Mouse (Mus musculus) limb, embryonic 13.5 days (tissue): ENCODE results near the gene Cldn14. TPM values are rescaled to one million over a fixed set of nuclear protein-coding genes. Genes with fewer than 3 reads are reported as not detected.

Experiments used
- ATAC-seq: fragments of 200-750 bp; cut with Nextera tagmentation; 2 replicates; pipeline ENCODE4 v1.8.0; 2017; ENCODE audit warnings: low read depth, moderate number of reproducible peaks, moderate TSS enrichment; ENCODE audit not compliant: low FRiP score
- H3K27ac ChIP-seq: fragments of 300-500 bp; sonication (generic); 2 replicates; pipeline ENCODE4 v1.5.1; 2015; ENCODE audit warnings: inconsistent platforms, mild to moderate bottlenecking, moderate library complexity
- H3K27me3 ChIP-seq: fragments of 300-500 bp; sonication (generic); 2 replicates; pipeline ENCODE4 v1.6.1; 2015; ENCODE audit warnings: mild to moderate bottlenecking, inconsistent platforms
- H3K36me3 ChIP-seq: fragments of 300-500 bp; sonication (generic); 2 replicates; pipeline ENCODE4 v1.6.1; 2015; ENCODE audit warnings: inconsistent platforms, mild to moderate bottlenecking, moderate library complexity
- H3K4me1 ChIP-seq: fragments of 300-500 bp; sonication (generic); 2 replicates; pipeline ENCODE4 v1.6.1; 2015; ENCODE audit warnings: inconsistent platforms
- H3K4me2 ChIP-seq: fragments of 300-500 bp; sonication (generic); replicated peaks from 2 replicates; pipeline ENCODE4 v1.6.1; 2015; ENCODE audit warnings: inconsistent platforms, mild to moderate bottlenecking, moderate library complexity
- H3K4me3 ChIP-seq: fragments of 300-500 bp; sonication (generic); 2 replicates; pipeline ENCODE4 v1.5.1; 2015; ENCODE audit warnings: moderate library complexity, mild to moderate bottlenecking, inconsistent platforms
- H3K9ac ChIP-seq: fragments of 300-500 bp; sonication (generic); 2 replicates; pipeline ENCODE4 v1.6.1; 2015; ENCODE audit warnings: mild to moderate bottlenecking, inconsistent platforms
- H3K9me3 ChIP-seq: fragments of 300-500 bp; sonication (generic); 2 replicates; pipeline ENCODE4 v1.6.1; 2016; ENCODE audit warnings: inconsistent platforms
- WGBS: fragments of 180-500 bp; shearing (Covaris S2); methylation state at CpG from one replicate; pipeline ENCODE4 v1.1.7; 2015; 5-methylcytosine and 5-hydroxymethylcytosine counted together
- polyA plus RNA-seq: library from polyadenylated mRNA; unstranded; fragments of >200 nt; fragmentation: Nextera tagmentation; extraction: Ambion mirVana; gene quantifications from 2 replicates; pipeline ENCODE4 v1.2.1, GENCODE M21; 2015

Gene Cldn14
- 0.24 TPM in 1 of 2 replicates, not detected in the other for polyA plus RNA-seq

DNA sequence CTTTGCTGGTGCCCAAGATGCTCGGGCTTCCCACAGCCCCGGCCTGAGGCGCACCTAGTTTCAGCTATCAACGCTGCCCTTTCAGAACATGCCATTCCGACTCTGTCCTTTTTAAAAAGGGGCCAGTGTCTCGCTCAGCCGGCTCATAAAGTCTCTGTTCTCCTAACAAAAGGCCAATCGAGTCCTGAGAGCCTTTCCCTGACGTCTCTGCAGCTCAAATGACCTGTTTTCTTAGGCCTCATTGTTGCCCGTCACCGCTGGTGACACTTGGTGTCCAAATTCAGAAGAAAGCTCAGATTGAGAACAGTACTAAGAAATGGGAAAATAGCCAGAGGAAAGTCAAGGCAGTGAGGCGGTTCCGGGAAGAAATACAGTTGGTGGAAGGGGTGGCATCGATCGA lies at the start of gene Cldn14:
Gene Cldn14, minus strand, starts transcription at position 101 of the 400 bp plus-strand sequence.
- no peaks in the 10 kb centered on the region for H3K36me3 ChIP-seq
- ATAC-seq = no peak
- H3K9me3 ChIP-seq = no peaks in the 10 kb centered on the region
- H3K4me1 ChIP-seq = peaks cover 17% of the 10 kb centered on the region
- 75% methylated on average over 15 of the region's 15 CpGs for WGBS
- no peak within 1 kb of the TSS for H3K4me3 ChIP-seq
- peaks cover 4% of the 10 kb centered on the region; the same call in 1 of the 2 replicates for H3K27me3 ChIP-seq
- no peak within 1 kb of the TSS for H3K4me2 ChIP-seq
- no peak within 1 kb of the TSS for H3K9ac ChIP-seq
- H3K27ac ChIP-seq = no peak within 1 kb of the TSS

DNA sequence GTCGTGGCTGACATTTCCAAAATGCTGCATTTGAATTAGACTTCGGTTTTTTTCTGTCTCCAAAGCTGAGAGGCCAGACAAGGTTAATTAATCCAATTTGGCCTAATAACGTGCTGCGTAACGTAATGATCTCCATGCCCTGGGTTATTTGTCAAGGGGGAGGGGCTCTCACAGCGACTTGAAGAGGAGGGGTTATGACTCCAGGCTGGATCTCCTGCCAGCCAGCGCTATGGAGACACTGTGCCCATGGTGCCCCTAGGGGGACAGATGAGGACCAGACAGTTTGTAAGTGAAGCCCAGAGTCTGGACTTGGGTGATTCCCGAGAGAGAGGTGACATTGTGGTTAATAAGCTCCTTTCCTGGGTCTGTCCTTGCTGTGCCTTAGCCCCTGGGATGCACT lies 46.9 kb upstream of the Cldn14 start:
- H3K9me3 ChIP-seq = no peaks in the 10 kb centered on the region
- no peak overlapping the region for H3K9ac ChIP-seq
- WGBS = 25% methylated on average over 8 of the region's 8 CpGs
- no peak overlapping the region for H3K4me3 ChIP-seq
- H3K4me1 ChIP-seq = peaks cover 17% of the 10 kb centered on the region
- no peak overlapping the region for H3K4me2 ChIP-seq
- no peak overlapping the region for H3K27ac ChIP-seq
- peaks cover 44% of the 10 kb centered on the region for H3K27me3 ChIP-seq
- ATAC-seq = no peak
- H3K36me3 ChIP-seq = no peaks in the 10 kb centered on the region

DNA sequence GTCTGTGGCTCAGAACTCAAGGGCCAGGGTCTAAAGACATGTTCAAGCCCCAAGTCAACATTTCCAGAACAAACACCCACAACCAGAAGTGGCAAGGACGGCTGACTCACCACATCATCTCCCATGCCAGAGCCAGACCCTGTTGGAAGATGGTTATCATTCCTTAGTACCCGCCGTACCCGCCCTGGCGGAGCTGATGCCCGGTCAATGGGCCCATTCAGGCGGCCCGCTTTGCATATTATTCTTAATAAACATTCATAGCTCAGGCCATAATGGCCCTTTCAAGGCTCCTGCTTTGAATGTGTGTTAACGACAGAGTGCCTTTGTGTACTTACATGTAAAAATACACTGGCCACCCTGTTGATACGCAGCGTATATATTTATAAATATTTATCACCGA lies 46.5 kb upstream of the Cldn14 start:
- WGBS = 79% methylated on average over 12 of the region's 12 CpGs
- H3K27ac ChIP-seq = no peak overlapping the region

DNA sequence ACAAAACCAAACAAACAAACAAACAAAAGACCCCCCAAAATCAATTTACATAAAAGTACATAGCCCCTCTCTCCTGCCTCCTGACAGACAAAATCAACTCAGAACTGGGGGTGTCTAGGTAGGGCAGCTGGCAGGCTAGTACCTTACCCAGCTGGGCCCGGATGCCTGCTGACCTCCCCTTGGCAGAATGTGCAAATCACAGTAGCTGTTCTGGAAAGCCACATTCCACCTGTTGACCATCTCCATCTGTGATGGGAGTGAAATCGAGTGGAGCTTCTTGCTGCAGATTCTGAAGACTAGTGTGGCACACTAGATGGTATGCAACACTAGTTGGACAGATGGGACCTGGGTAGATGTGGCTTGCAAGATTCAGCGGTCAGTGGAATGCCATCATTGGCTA lies 41.7 kb upstream of the Cldn14 start:
- Histone ChIP-seq H3K4me3 (no peak overlapping the region), H3K4me1 (no peaks in the 10 kb centered on the region), H3K27me3 (peaks cover 34% of the 10 kb centered on the region), H3K36me3 (no peaks in the 10 kb centered on the region), H3K27ac (no peak overlapping the region), H3K4me2 (no peak overlapping the region), H3K9ac (no peak overlapping the region), H3K9me3 (no peaks in the 10 kb centered on the region)
- 91% methylated on average over 3 of the region's 3 CpGs for WGBS
- no peak for ATAC-seq

More for the DNA sequence above, 46.5 kb upstream of the Cldn14 start:
- Histone ChIP-seq H3K4me3 (no peak overlapping the region), H3K9ac (no peak overlapping the region), H3K36me3 (no peaks in the 10 kb centered on the region), H3K4me2 (no peak overlapping the region), H3K27me3 (peaks cover 47% of the 10 kb centered on the region), H3K4me1 (peaks cover 16% of the 10 kb centered on the region), H3K9me3 (no peaks in the 10 kb centered on the region)
- no peak for ATAC-seq

DNA sequence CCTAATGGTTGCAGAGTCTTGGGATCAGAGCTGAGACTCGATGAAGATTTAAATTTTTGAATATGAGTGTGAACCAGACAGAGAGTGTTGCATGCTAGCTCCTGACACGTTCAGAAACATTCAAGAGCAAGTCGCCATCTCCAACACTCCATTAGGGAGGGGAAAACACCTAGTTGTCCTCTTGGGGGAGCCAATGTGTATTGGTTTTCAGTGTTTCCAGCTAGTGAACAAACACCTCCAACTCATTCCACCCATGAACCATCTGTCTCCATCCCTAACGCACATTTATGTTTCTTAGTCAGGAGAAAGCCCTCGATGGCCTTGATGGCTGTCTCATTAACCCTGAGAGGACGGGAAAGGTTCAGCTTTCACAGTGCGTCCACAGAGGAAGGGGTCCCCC lies 36.4 kb upstream of the Cldn14 start:
- Histone ChIP-seq H3K9ac (no peak overlapping the region), H3K4me3 (no peak overlapping the region), H3K4me1 (peaks cover 21% of the 10 kb centered on the region), H3K27ac (no peak overlapping the region), H3K36me3 (no peaks in the 10 kb centered on the region), H3K27me3 (peaks cover 41% of the 10 kb centered on the region), H3K9me3 (no peaks in the 10 kb centered on the region), H3K4me2 (no peak overlapping the region)
- 23% methylated on average over 7 of the region's 7 CpGs for WGBS
- ATAC-seq = no peak

DNA sequence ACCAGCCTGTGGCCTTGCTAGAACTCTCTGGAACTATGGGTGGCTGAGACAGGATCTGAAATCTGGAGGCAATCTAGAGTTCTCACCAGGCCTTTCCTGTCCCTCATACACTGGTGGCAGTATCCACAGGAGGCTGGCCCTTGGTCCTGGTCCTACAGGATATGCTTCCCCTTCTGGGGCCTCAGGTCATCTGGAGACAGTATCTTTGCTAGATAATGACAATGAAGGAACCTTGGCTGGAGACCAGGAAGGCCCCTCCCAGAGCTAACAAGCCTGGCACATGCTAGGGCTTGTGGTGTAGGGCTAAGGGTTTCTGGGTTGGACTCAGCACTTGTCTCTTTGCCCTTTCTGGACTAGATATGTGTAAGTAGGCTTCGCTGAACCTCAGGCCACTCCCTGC lies 35.2 kb upstream of the Cldn14 start:
- peaks cover 53% of the 10 kb centered on the region for H3K27me3 ChIP-seq
- 88% methylated on average over 1 of the region's 1 CpGs for WGBS
- no peak for ATAC-seq

DNA sequence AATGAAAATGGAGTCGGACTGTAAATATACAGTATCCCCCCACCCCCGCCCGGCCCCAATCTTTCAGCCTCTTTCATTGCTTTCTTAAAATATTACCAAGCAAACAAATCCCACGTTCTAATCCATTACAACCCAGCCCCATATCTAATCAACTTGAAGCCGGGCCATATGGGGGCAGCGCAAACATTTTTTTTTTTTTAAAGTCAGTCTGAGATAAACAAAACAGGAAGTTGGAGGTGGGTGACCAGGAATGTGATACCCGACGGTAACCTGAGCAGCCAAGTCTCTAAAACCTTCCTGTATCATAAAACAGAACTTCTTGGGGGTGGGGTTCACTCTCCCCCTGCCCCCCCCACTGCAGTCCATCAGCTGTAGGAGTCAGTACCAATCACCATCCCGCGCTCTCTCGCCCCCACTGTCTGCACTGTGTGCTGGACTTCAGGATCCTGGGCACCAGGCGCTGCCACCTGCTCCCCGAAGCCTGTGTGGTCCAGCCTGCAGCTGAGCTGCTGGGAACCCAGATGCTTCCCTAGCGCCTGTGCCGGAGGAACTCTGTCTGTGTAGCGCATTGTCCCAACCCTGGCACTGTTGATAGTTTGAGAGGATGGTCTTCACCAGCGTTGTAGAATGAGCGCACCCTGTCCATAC lies 32.6 kb upstream of the Cldn14 start:
- Histone ChIP-seq H3K9ac (no peak overlapping the region), H3K4me2 (peak overlapping the region; percentile 31), H3K4me3 (no peak overlapping the region), H3K36me3 (no peaks in the 10 kb centered on the region), H3K4me1 (peaks cover 21% of the 10 kb centered on the region), H3K9me3 (no peaks in the 10 kb centered on the region), H3K27me3 (peaks cover 62% of the 10 kb centered on the region), H3K27ac (no peak overlapping the region)
- WGBS = 40% methylated on average over 18 of the region's 18 CpGs
- peak; percentile 65 for ATAC-seq

More for the DNA sequence above, 35.2 kb upstream of the Cldn14 start:
- Histone ChIP-seq H3K9me3 (no peaks in the 10 kb centered on the region), H3K4me1 (peaks cover 21% of the 10 kb centered on the region), H3K4me3 (no peak overlapping the region), H3K9ac (no peak overlapping the region), H3K36me3 (no peaks in the 10 kb centered on the region), H3K4me2 (no peak overlapping the region), H3K27ac (no peak overlapping the region)

DNA sequence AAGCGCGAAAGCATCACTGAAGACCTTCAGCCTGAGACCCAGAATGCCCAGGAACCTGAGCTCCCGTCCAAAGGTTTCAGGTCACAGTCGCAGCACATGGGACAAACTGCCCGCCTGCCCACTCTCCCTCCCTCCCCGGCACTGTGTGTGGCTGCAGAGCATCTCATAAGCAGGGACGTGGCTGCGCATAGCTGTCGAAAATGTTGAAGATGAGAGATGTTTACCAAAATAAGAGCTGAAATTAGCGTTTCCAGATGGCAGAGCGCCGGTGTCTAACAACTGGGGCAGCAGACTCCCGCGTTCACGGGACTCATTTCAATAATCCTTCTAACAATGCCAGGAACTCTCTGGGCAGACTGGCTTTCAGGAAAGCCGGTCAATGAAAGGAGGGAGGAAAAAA lies 31.8 kb upstream of the Cldn14 start:
- no peak overlapping the region for H3K4me3 ChIP-seq
- no peak overlapping the region for H3K27ac ChIP-seq
- H3K36me3 ChIP-seq = no peaks in the 10 kb centered on the region
- ATAC-seq = no peak
- 28% methylated on average over 16 of the region's 16 CpGs for WGBS
- no peaks in the 10 kb centered on the region for H3K9me3 ChIP-seq
- peaks cover 61% of the 10 kb centered on the region for H3K27me3 ChIP-seq
- H3K9ac ChIP-seq = no peak overlapping the region
- H3K4me2 ChIP-seq = peak overlapping the region; percentile 31
- H3K4me1 ChIP-seq = peaks cover 22% of the 10 kb centered on the region

DNA sequence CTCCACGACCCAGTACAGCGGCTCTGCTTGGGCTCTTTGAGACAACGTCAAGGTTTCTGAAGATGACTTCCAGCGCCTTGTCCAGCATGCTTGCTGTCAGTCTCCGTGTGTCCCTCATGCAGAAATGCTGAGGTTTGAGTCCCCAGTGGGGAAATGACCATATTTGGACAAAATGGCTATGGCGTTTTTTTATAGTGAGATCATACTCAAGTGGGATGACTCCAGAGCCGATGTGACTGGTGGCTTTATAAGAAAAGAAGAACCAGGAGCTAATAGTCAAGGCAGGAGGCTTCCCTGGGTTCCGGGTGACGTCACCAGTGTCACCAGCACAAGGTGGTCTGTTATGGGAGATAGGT lies 30.3 kb upstream of the Cldn14 start:
- Histone ChIP-seq H3K9ac (no peak overlapping the region), H3K4me2 (no peak overlapping the region), H3K4me3 (no peak overlapping the region), H3K27ac (no peak overlapping the region), H3K9me3 (no peaks in the 10 kb centered on the region), H3K4me1 (peaks cover 28% of the 10 kb centered on the region), H3K27me3 (peaks cover 59% of the 10 kb centered on the region), H3K36me3 (no peaks in the 10 kb centered on the region)
- 86% methylated on average over 9 of the region's 9 CpGs for WGBS
- ATAC-seq = no peak

DNA sequence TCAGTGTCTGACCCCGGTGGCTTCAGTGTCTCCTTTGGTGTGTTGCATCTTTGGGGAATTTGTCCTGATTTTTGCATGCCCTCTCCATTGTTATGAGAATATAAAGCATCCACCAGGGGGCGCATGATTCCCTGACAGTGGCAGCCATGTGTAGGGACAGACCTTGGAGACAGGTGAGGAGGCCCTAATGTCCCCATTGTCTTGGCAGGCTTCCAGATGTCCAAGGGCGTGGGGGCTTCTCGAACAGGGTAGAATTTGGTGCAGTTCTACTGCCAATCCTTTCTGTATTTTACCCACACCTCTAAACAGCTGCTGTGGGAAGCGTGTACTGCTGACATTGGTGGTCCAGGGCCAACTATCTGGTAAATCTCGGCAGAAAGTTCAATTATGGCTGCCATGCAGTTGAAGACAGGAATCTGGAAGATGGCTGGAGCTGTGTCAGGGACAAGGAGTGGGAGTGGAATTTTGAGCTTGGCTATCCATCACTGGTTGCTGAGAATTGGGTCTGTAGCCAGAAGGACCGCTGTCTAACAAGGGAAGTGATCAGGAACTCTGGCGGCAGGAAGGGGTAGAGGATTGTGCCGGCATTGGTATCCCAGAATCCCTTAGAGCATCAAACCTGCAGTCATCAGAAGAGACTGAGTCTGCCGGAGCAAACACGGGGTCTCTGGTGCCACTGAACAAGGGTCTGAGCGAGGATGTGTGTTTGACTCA lies 29.8 kb upstream of the Cldn14 start:
- H3K9ac ChIP-seq = no peak overlapping the region
- no peak overlapping the region for H3K4me3 ChIP-seq
- no peak overlapping the region for H3K27ac ChIP-seq
- H3K9me3 ChIP-seq = no peaks in the 10 kb centered on the region
- peaks cover 54% of the 10 kb centered on the region for H3K27me3 ChIP-seq
- H3K4me2 ChIP-seq = no peak overlapping the region
- 66% methylated on average over 12 of the region's 12 CpGs for WGBS
- peaks cover 33% of the 10 kb centered on the region for H3K4me1 ChIP-seq
- no peaks in the 10 kb centered on the region for H3K36me3 ChIP-seq
- peak; percentile 33; the same call in 1 of the 2 replicates for ATAC-seq

DNA sequence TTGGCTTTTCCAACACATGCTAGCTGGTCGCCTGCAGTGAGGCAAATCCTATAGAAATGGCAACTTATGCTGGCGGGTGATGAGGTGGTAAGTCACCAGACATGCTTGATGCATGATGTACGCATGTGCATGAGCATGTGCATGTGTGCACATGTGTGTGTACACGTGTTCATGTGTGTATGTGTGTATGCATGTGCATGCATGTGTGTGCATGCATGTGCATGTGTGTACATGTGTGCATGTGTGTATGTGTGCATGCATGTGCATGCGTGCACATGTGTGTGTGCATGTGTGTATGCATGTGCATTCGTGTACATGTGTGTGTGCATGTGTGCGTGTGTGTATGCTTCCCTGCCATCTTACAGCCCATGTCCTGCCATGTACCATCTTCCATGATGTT lies 28.6 kb upstream of the Cldn14 start:
- Histone ChIP-seq H3K27me3 (peaks cover 47% of the 10 kb centered on the region), H3K4me3 (no peak overlapping the region), H3K9ac (no peak overlapping the region), H3K36me3 (no peaks in the 10 kb centered on the region), H3K9me3 (no peaks in the 10 kb centered on the region), H3K4me1 (peaks cover 33% of the 10 kb centered on the region), H3K27ac (no peak overlapping the region), H3K4me2 (no peak overlapping the region)
- no peak for ATAC-seq
- 89% methylated on average over 7 of the region's 7 CpGs for WGBS

DNA sequence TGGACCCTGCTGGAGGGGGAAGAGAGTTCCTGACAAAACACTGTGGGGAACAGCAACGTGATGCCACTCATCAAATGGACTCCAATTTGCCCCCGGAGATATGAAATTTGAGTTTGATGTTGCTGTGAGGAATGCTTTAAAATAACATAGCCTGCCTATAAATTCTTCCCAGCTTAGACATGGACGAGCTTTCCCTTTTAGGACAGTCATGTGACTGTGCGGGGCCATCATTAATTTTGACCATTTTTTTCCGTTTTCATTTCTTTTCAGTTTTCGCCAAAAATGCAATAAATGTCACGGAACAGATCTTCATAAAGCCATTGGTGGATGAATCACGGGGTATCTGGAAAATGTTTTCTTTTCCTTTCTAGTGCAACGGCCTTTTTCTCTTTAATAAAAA lies 25.5 kb upstream of the Cldn14 start:
- Histone ChIP-seq H3K4me1 (peaks cover 27% of the 10 kb centered on the region), H3K4me2 (no peak overlapping the region), H3K9ac (no peak overlapping the region), H3K9me3 (no peaks in the 10 kb centered on the region), H3K4me3 (no peak overlapping the region), H3K36me3 (no peaks in the 10 kb centered on the region), H3K27ac (no peak overlapping the region), H3K27me3 (peaks cover 19% of the 10 kb centered on the region)
- ATAC-seq = no peak
- WGBS = 46% methylated on average over 9 of the region's 9 CpGs
